Mouse (Mus musculus): Measurements from ENCODE around the gene Carmil3. TPM values are rescaled to one million over a fixed set of nuclear protein-coding genes. Genes with fewer than 3 reads are reported as not detected.

The Carmil3 gene
- polyA plus RNA-seq, 1 experiment from 2014 or later, result 30.2 TPM

GRCm38 (mm10) chr14:55551347-55551746, 60.9 kb downstream of the Carmil3 start:
- H3K27me3 ChIP-seq, result no peaks in the 10 kb centered on the region
- H3K36me3 ChIP-seq, result peaks cover 18% of the 10 kb centered on the region
- WGBS, result 68% methylated on average over 5 of the region's 5 CpGs
- no peak overlapping the region for H3K4me3 ChIP-seq
- H3K4me2 ChIP-seq (replicated peaks), result no peak overlapping the region
- no peak for ATAC-seq (replicated peaks)
- no peak overlapping the region for H3K9ac ChIP-seq (replicated peaks)
- H3K27ac ChIP-seq (replicated peaks), result no peak overlapping the region
- H3K4me1 ChIP-seq, result no peaks in the 10 kb centered on the region
- no peaks in the 10 kb centered on the region for H3K9me3 ChIP-seq

GRCm38 (mm10) chr14:55551794-55552193, 61.3 kb downstream of the Carmil3 start:
- no peak for ATAC-seq (replicated peaks)
- WGBS, result 87% methylated on average over 8 of the region's 8 CpGs
- no peaks in the 10 kb centered on the region for H3K27me3 ChIP-seq

GRCm38 (mm10) chr14:55554635-55555034, 64.2 kb downstream of the Carmil3 start:
- no peaks in the 10 kb centered on the region; the same call in 1 of the 2 replicates for H3K36me3 ChIP-seq
- H3K4me3 ChIP-seq, result no peak overlapping the region
- no peaks in the 10 kb centered on the region for H3K27me3 ChIP-seq
- H3K9ac ChIP-seq (replicated peaks), result no peak overlapping the region
- no peak overlapping the region for H3K4me2 ChIP-seq (replicated peaks)
- no peaks in the 10 kb centered on the region for H3K9me3 ChIP-seq
- ATAC-seq (replicated peaks), result no peak
- no peak overlapping the region for H3K27ac ChIP-seq (replicated peaks)
- H3K4me1 ChIP-seq, result peaks cover 7% of the 10 kb centered on the region

More at GRCm38 (mm10) chr14:55551794-55552193, 61.3 kb downstream of the Carmil3 start:
- H3K36me3 ChIP-seq, result peaks cover 18% of the 10 kb centered on the region
- H3K9me3 ChIP-seq, result no peaks in the 10 kb centered on the region
- H3K4me3 ChIP-seq, result no peak overlapping the region
- no peak overlapping the region for H3K4me2 ChIP-seq (replicated peaks)
- no peaks in the 10 kb centered on the region for H3K4me1 ChIP-seq
- no peak overlapping the region for H3K9ac ChIP-seq (replicated peaks)
- H3K27ac ChIP-seq (replicated peaks), result no peak overlapping the region

- no peaks in the 10 kb centered on the region for H3K27me3 ChIP-seq
- no peak overlapping the region for H3K4me2 ChIP-seq (replicated peaks)
- no peaks in the 10 kb centered on the region for H3K9me3 ChIP-seq
- H3K27ac ChIP-seq (replicated peaks), result no peak overlapping the region
- H3K4me3 ChIP-seq, result no peak overlapping the region
- WGBS, result 91% methylated on average over 3 of the region's 3 CpGs
- no peak for ATAC-seq (replicated peaks)
- no peak overlapping the region for H3K9ac ChIP-seq (replicated peaks)
- no peaks in the 10 kb centered on the region for H3K36me3 ChIP-seq
- peaks cover 7% of the 10 kb centered on the region for H3K4me1 ChIP-seq
Measured at GRCm38 (mm10) chr14:55555788-55556187, 65.3 kb downstream of the Carmil3 start.

GRCm38 (mm10) chr14:55557003-55557402, 66.6 kb downstream of the Carmil3 start:
- no peaks in the 10 kb centered on the region for H3K36me3 ChIP-seq
- no peaks in the 10 kb centered on the region for H3K9me3 ChIP-seq
- no peak overlapping the region for H3K9ac ChIP-seq (replicated peaks)
- ATAC-seq (replicated peaks), result no peak
- no peak overlapping the region for H3K27ac ChIP-seq (replicated peaks)
- 29% methylated on average over 5 of the region's 5 CpGs for WGBS
- no peak overlapping the region for H3K4me3 ChIP-seq
- H3K4me2 ChIP-seq (replicated peaks), result no peak overlapping the region
- H3K4me1 ChIP-seq, result peaks cover 18% of the 10 kb centered on the region
- no peaks in the 10 kb centered on the region for H3K27me3 ChIP-seq

GRCm38 (mm10) chr14:55557587-55557986, 67.1 kb downstream of the Carmil3 start:
- no peak overlapping the region for H3K27ac ChIP-seq (replicated peaks)
- no peak overlapping the region for H3K9ac ChIP-seq (replicated peaks)
- H3K36me3 ChIP-seq, result no peaks in the 10 kb centered on the region
- H3K9me3 ChIP-seq, result no peaks in the 10 kb centered on the region
- WGBS, result 92% methylated on average over 3 of the region's 3 CpGs
- no peaks in the 10 kb centered on the region for H3K27me3 ChIP-seq
- no peak for ATAC-seq (replicated peaks)
- no peak overlapping the region for H3K4me3 ChIP-seq
- peaks cover 21% of the 10 kb centered on the region for H3K4me1 ChIP-seq
- H3K4me2 ChIP-seq (replicated peaks), result no peak overlapping the region

Other genes with a start within 250 kb of the Carmil3 start
- 49.6 and 60.0 TPM in 2 replicates for gene Dhrs4, start 11.9 kb upstream of the Carmil3 start, polyA plus RNA-seq (2015; fragmentation: Nextera tagmentation; extraction: Ambion mirVana)
- 9.1 and 10.3 TPM in 2 replicates for gene Cpne6, start 19.8 kb downstream of the Carmil3 start, polyA plus RNA-seq (2015; fragmentation: Nextera tagmentation; extraction: Ambion mirVana)
- gene Nrl, start 34.3 kb downstream of the Carmil3 start, polyA plus RNA-seq (2015; fragmentation: Nextera tagmentation; extraction: Ambion mirVana), result 0.09 and 0.11 TPM in 2 replicates
- 18.2 and 25.1 TPM in 2 replicates for gene Pck2, start 49.6 kb downstream of the Carmil3 start, polyA plus RNA-seq (2015; fragmentation: Nextera tagmentation; extraction: Ambion mirVana)
- 121 and 132 TPM in 2 replicates for gene Dcaf11, start 69.4 kb downstream of the Carmil3 start, polyA plus RNA-seq (2015; fragmentation: Nextera tagmentation; extraction: Ambion mirVana)
- gene A730061H03Rik, start 69.8 kb downstream of the Carmil3 start, polyA plus RNA-seq (2015; fragmentation: Nextera tagmentation; extraction: Ambion mirVana), result 0.49 and 0.60 TPM in 2 replicates
- gene Fitm1, start 85.0 kb downstream of the Carmil3 start, polyA plus RNA-seq (2015; fragmentation: Nextera tagmentation; extraction: Ambion mirVana), result not detected in 2 replicates
- gene Psme1, start 87.5 kb downstream of the Carmil3 start, polyA plus RNA-seq (2015; fragmentation: Nextera tagmentation; extraction: Ambion mirVana), result 187 and 189 TPM in 2 replicates
- 15.0 and 16.0 TPM in 2 replicates for gene Emc9, start 94.7 kb downstream of the Carmil3 start, polyA plus RNA-seq (2015; fragmentation: Nextera tagmentation; extraction: Ambion mirVana)
- 187 and 211 TPM in 2 replicates for gene Psme2, start 100.5 kb downstream of the Carmil3 start, polyA plus RNA-seq (2015; fragmentation: Nextera tagmentation; extraction: Ambion mirVana)
- 17.7 TPM in 2 replicates for gene Rnf31, start 101.1 kb downstream of the Carmil3 start, polyA plus RNA-seq (2015; fragmentation: Nextera tagmentation; extraction: Ambion mirVana)
- gene Irf9, start 112.9 kb downstream of the Carmil3 start, polyA plus RNA-seq (2015; fragmentation: Nextera tagmentation; extraction: Ambion mirVana), result 7.2 and 8.1 TPM in 2 replicates
- 11.3 and 11.5 TPM in 2 replicates for gene Rec8, start 127.4 kb downstream of the Carmil3 start, polyA plus RNA-seq (2015; fragmentation: Nextera tagmentation; extraction: Ambion mirVana)
- gene Ipo4, start 145.3 kb downstream of the Carmil3 start, polyA plus RNA-seq (2015; fragmentation: Nextera tagmentation; extraction: Ambion mirVana), result 82.0 and 82.1 TPM in 2 replicates
- 1.4 and 2.0 TPM in 2 replicates for gene Gm49378, start 147.2 kb downstream of the Carmil3 start, polyA plus RNA-seq (2015; fragmentation: Nextera tagmentation; extraction: Ambion mirVana)
- gene Tm9sf1, start 153.2 kb downstream of the Carmil3 start, polyA plus RNA-seq (2015; fragmentation: Nextera tagmentation; extraction: Ambion mirVana), result 61.7 and 67.2 TPM in 2 replicates
- gene Tssk4, start 159.5 kb downstream of the Carmil3 start, polyA plus RNA-seq (2015; fragmentation: Nextera tagmentation; extraction: Ambion mirVana), result 0.38 and 0.53 TPM in 2 replicates
- gene Mdp1, start 169.9 kb downstream of the Carmil3 start, polyA plus RNA-seq (2015; fragmentation: Nextera tagmentation; extraction: Ambion mirVana), result 66.0 and 68.5 TPM in 2 replicates
- gene Gmpr2, start 181.3 kb downstream of the Carmil3 start, polyA plus RNA-seq (2015; fragmentation: Nextera tagmentation; extraction: Ambion mirVana), result 56.7 and 62.2 TPM in 2 replicates
- 563 and 611 TPM in 2 replicates for gene Nedd8, start 181.5 kb downstream of the Carmil3 start, polyA plus RNA-seq (2015; fragmentation: Nextera tagmentation; extraction: Ambion mirVana)
- gene Tinf2, start 191.2 kb downstream of the Carmil3 start, polyA plus RNA-seq (2015; fragmentation: Nextera tagmentation; extraction: Ambion mirVana), result 32.9 and 36.2 TPM in 2 replicates
- 0.09 and 0.20 TPM in 2 replicates for gene Tgm1, start 223.3 kb downstream of the Carmil3 start, polyA plus RNA-seq (2015; fragmentation: Nextera tagmentation; extraction: Ambion mirVana)
- 49.9 and 51.4 TPM in 2 replicates for gene Rabggta, start 231.6 kb downstream of the Carmil3 start, polyA plus RNA-seq (2015; fragmentation: Nextera tagmentation; extraction: Ambion mirVana)